Mouse (Mus musculus): Measurements from ENCODE around the gene Efna4. TPM values are rescaled to one million over a fixed set of nuclear protein-coding genes. Genes with fewer than 3 reads are reported as not detected.

Efna4 gene
- total RNA-seq, 2 experiments from 2014 or later, result 3.1 to 3.7 TPM

DNA sequence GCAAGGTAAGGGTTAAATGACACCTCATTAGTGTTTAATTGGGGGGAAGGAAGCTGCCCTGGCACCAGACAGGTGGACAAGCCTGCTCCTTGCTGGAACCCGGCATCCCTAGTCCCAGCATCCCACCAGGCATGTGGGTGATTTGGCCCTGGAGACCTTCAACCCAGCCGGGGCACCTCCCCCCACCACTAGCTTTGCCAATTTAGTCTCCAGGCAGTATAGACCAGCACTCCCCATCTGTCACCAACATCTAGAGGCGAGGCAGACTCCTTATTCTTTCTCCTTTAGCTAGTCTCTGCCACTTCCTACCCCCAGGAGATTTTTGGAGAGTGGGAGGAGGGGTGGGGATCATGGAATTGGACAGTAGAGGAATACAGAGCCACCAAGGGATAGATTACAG is 7.5 kb downstream of the Efna4 start:
- DNase-seq, result no peak

DNA sequence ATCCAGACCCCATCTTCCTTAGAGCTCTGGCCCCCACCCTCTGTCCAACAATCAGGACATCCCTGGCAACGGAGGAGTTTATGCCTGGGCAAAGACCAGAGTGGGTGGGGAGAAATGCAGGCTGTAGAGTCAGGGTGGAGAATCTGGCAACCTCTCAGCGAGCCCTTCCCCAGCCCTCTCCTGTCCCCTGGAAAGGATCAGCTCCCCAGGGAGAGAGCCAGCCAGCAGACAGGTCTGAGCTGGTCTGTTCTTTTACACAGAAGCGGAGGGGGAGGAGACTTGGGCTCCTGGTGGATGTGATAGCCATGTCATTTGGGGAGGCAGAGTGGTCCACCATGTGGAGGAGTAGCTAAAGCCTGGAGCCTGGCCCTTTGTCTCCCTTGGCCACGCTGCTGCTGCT is 9.2 kb downstream of the Efna4 start:
- no peak for DNase-seq

DNA sequence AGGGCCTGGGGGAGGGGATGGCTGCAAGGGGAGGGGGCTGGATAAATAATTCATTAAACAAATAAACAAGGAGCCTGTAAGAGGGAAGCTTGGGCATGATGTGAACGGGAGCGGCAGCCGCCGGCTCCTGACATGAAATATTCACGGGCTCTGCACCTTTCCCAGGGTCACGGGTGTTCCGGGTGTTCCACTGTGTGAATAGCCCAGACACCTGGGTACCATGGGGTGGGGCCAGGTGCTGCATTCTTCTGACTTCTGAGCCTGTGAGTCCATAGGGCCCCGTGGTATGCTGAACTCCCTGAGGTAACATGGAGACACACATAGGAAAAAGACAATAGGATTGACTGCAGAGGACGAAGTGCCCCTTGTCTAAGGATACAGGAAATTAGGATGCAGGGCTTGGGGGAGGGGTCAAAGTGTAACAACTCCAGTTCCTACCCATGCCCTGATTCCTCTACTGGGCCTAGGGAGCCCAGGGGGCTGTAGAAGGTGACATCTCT is 10.4 kb downstream of the Efna4 start:
- DNase-seq, result no peak

DNA sequence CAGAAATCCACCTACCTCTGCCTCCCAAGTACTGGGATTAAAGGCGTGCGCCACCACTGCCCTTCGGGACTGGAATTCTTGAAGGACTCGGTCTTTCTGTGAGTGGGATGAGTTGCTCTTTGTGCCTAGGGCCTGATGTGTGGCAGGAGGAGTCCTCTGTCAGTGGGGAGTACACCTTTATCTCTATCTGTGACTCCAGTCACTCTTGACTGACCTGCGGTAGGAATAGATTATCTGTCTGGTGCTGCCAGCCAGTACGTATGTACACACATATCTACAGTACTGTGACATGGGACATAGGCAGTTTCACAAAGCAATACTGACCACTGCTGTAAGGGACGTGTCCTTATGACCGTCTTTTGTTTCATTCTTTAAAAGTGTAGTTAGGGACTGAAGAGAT is 11.9 kb downstream of the Efna4 start:
- DNase-seq, result no peak

DNA sequence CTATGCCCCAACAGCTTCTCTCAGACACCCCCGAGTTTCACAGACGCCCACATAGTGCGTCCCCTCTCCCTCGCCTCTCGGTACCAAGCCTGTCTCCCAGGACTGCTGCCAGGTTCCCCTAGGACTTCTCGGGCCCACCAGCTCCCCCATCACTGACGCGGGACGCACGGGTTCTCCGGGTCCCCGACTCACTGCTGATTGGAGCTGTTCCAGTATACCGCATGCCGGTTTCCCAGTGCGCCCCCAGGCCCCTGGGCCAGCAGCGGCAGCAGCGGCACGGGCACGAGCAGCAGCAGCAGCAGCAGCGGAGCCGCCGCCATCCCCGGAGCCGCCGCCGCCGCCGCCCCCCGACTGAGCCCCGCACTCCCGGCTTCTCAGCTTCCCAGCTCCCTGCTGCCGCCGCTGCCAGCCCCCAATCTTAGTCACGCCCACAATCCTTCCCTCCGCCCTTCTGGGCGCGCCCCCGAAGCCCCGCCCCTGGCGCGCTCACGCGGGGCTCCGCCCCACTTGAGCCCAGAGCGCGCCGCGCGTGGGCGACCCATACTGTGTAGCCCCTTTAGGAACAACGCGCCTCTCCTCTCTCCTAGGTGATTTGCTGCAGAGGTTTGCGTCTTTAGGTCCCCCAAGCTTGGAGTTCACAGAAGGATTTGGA is 15.2 kb downstream of the Efna4 start, which contains the start of gene Efna3:
Gene Efna3 (minus strand): TSS at position 452 of the 652 bp plus-strand sequence.
- peak; percentile 77 for DNase-seq

DNA sequence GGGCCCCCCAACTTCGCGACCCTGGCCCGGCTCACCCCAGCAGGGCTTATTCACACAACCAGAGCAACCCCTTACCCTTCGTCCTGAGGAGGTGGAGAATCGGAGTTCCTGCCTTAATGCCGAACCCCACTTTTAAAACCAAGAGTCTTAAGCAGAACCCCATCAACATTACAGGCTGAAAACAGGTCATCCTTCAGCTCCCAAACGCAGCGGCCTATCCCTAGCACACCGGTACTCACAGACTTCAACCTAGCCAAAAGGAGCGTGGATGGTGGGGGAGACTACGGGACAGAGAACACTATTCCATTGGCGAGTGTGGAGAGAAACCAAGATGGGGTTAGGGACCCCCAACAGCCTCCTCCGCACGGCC is 15.7 kb downstream of the Efna4 start:
- no peak for DNase-seq

DNA sequence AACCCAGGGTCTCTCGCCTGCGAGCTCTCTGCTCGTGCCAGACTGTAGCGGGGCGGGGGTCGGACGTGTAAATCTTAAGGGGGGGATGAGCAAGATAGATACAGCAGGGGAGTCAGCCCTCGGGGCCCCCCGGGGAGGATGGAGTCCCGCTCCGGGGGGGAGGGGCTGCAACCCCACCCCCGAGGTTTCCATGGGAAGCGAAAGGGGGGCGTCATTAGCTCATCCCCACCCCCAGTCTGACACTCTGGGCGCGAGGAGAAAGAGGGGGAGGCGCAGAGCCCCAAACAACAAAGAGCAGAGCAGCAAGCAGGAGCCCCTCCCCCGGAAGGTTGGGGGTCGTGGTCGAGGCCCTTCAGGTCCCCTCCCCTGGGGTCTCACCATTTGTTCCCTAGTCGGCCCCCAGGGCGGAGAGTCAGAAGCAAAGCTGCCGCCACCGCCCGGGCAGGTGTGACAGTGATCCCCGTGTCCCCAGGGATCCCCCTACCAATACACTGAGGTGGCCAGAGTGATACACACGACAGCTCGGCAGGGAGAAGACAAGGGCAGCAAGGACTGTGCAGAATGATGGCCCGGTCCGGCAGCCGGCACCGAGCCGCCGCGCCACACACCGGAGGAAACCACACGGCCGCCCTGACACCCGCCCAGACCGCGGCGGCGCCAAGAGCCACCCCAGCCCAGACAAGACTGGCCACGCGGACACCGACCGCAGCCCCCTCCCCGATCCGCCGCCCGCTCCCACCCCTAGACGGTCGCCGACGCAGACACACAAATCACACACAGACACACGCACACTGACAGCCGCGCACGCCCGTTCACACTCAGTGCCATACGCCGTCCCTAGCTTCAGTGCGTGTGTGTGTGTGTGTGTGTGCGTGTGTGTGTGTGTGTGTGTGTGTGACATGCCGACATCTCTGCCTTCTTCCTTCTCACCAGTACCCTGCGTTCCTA is 16.4 kb downstream of the Efna4 start:
- DNase-seq, result peak; percentile 22

DNA sequence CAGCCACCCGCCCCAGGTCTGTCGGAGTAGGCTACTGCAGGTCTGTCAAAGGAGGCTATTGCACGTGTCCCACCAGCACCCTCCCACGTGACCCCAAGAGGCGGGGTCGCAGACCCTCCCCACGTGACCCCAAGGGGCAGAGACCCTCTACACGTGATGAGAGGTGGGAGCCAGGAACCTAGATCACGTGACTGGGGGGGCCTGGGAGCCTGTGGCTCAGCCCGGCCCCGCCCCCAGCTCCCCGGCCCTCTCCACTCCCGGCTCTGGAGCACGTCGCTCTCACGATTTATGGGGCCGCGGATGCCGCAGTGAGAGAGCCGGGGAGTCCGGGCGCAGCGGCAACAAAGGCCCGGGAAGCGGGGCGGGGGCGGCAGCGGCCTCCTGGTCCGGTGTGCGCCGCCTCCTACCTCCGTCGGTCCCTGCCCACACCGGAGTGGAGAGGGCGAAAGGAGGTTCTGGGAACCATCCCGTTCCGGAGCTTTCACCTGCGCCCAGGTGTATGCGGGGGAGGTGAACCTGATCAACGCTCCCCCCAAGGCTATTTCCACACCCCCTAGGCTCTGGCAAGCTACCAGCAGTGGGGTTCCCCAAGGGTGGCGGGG is 17.1 kb downstream of the Efna4 start:
- DNase-seq, result peak; percentile 28

DNA sequence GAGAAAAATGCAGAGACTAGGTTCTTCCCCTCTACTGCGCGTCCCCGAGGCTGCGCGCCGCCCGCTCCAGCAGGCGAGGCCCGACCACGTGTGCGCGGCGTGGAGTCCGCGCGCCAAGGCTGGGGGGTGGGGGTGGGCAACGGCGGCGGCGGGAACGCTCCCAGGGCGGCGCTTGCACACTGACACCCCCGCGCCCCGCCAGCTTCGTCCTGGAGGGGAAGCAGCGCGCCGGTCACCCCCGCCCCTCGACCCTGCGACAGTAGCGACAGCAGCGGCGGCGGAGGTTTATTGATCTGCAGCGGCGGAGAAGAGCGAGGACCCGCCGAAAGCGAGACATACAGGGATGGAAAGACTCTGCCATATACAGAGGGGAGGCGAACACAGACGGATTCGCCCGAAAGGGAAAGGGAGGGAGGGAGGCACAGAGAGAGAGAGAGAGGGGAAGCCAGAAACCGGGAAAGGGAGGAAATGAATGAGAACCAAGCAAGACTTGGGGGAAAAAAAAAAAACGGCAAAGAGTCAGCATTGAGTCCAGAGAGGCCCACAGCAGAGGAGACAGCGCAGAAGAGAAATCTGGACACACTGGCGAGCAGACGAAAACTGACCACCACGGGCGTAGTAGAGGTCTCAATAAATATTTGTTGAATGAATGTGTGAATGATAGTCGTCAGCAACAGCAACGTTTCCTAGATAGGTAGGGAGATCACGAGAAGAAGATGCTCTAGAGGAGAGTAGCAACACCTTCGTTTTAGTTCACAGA is 18.1 kb downstream of the Efna4 start:
- peak; percentile 22 for DNase-seq

DNA sequence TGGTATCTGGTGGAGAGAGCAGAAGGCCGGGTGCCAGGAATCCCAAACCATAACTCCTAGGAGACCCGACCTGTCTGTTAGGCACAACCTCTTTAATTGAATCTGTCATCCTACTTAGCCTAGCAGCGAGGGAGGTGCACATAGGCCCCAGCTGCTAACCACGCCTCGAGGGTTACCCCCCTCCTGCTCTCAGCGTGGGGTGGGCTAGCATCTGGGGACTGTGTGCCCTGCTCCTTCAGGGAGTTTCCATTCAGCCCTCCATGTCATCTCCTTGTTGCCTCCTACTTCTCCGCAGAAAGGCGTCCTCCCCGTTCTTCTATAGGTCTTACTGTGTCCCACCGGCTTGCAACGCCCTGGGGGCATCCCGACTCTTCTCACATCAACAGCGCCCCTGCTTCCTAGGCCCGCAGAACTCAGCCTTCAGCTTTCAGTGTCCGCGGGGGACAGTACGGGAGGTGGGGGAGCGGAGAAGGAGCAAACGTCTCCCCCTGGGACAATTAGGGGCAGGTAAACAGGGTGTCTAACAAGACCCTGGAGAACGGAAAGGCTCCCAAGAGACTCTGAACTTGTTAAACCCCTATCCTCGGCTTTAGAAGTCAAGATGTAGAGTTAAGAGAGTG is 18.7 kb downstream of the Efna4 start:
- DNase-seq, result no peak

DNA sequence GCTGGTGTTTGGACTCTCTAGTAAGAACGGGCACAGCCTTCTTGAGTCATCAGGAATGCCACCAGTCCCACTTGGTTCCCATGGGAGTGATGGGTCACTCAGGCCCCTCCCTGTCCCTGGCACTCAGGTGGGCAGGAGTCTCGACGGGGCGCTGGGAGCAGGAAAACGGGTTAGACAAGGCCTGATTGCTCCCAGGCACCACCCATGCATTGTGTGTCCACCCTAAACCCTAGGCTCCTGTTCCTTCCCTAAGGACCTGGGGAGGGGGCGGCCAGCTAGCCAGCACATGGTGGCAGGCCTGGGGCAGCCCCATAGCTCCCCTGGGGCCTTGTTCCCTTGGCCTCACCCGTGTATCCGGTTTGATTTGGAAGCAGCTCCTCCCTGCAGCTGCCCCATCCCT is 19.5 kb downstream of the Efna4 start:
- no peak for DNase-seq

DNA sequence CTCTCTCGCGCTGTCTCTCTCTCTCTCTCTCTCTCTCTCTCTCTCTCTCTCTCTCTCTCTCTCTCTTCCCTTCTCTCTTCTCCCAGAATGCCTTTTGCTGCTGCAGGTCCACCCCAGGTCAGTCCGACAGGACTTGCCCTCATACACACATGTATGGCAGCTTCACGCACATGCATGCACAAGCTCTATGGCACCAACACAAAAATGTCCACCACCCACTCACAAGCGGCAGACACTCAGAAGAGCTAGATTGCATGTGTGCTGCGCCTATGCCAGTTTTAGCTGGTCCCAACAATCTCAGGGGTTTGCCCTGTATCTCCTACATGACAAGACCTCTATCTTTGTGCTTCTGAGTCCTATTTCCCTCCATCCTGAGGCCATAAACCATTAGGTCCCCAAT is 20.6 kb downstream of the Efna4 start:
- DNase-seq, result no peak

DNA sequence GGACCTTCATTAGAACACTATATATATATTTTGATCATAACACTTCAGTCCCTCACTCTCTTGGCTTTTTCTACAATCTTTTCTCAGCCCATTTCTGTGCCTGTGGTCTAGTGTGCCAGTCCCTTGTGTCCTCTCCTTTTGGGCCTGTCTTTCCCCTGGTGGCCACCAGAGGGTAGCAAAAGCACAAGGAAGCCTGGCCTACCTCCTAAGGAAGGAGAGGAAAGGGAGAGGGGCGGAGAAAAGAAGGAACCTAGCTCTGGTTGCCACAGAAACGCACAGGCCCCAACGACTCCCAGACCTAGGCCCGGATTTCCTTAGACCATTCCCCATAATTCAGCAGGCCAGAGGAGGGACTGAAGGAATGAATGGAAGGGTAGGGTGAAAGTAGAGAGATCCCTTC is 21.0 kb downstream of the Efna4 start:
- peak; percentile 91 for DNase-seq

DNA sequence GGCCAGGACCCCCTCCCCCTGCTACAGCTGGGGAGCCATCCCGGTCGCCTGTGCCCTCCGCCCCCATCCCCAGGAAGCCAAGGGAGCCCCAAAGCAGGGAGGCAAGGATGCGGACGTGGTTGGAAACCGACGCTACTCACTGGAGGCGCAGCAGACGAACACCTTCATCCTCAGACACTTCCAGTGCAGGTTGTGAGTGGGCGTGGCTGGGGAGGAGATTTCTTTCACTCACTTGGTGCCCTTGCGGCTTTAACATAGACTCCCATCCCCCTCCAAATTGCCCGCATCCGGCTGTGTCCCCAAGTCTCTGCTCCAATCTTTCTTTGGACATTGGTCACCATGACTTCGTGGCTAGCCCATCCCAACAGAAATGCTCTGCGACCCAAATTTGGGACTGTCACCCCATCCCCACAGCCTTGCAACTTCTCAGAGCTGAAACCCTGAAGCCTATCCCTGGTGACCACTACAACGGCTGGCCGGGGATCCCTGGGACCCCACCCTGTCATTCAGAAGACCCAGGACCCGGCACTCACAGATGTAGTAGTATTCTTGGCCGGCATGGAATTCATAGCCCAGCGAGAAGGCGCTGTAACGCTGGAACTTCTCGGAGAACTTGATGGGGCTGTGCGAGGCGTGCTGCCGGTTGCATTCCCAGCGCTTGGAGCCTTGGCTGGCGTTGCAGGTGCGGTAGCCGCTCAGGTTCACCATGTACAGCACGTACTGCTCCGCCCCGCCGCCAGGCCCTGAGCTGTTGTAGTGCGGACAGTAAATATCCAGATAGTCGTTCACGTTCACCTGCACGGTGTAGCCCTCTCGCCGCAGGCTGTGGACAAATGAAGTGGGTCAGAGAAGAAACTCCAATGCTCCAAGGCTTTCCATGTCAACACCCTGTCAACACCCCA is 21.6 kb downstream of the Efna4 start:
- no peak for DNase-seq

DNA sequence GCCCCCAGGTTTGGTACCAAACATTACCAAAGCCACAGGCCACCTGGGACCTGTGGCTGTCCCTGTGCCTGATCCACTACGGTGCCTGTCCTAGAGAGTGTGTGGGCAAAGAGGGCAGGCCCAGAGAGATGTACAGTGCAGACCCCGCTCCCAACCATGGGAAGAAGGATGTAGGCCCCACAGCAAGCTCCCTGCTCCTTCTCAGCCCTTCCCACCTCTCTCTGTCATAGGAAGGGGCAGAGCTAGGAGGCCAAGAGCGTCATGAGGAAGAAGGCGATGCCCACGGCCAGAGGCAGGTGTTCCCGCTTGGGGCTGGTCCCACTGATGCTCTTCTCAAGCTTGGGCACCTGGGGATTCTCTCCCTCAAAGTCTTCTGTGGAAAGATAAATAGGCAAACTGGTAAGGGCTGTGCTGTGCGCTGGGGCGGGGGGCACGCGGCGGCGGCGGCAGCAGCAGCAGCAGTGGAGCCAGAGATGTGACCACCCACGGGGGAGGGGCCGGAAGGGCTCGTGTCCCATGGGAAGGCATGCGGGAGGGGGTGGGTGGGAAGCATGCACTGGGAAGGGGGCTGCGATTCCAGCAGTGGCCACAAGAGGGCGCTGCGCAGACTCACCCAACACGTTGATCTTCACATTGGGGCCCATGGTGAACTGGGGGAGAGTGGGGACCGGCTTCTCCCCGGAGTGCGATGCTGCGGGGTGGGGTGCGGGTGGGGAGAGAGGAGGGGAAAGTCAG is 22.5 kb downstream of the Efna4 start:
- DNase-seq, result peak; percentile 92

DNA sequence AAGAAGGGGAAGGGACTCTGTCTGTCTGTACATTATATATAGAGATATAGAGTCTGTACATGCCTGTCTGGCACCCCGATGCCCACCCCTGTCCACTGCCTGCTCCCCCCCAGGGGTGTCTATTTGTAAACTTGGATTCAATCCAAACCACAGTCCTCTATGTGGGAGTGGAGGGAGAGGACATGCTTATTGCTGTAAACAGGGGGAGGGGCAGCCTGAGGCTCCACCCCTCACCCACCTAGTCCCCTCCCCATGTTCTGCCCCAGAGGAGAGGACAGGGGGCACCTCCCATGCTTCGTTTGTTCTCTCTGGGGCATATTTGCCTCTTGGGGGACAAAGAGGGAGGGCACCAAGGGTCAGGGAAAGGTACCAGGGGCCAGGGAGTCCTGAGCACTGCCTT is 23.0 kb downstream of the Efna4 start:
- DNase-seq, result no peak

DNA sequence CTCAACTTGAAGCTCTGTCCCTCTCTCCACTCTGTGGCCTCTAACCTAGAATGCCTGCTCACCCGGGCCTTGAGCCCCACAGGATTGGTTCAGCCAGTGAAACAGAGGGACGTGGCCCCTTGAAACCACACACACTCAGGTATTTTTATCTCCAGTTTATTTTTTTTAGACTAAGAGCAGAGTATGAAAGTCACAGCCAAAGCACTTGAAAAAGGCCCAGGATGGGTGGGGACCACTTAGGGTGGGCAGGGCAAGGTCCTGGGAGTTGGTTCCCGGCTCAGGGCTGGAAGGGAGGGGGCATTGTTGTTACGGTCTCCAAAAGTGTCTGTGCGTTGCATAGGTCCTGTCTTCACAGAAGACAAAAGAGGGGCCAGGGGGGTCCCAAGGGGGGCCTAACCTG is 23.5 kb downstream of the Efna4 start:
- DNase-seq, result no peak

DNA sequence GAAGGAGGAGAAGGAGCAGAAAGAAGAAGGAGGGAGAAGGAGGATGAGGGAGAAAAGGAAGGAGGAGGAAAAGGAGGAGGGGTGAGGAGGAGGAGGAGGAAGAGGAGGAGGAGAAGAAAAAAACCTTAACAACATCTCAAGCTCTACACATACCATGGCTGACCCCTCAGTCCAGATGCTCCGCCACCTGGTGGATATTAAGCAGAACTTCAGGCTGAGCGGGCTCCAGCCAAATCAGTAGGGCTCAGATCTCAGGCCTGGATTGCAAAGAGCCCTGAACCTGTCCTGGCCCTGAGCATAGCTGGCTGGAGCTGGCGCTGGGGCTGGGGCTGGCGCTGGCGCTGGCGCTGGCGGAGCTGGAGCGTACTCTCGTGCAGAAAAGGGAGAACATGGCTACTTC is 29.7 kb downstream of the Efna4 start:
- peak; percentile 79 for DNase-seq

DNA sequence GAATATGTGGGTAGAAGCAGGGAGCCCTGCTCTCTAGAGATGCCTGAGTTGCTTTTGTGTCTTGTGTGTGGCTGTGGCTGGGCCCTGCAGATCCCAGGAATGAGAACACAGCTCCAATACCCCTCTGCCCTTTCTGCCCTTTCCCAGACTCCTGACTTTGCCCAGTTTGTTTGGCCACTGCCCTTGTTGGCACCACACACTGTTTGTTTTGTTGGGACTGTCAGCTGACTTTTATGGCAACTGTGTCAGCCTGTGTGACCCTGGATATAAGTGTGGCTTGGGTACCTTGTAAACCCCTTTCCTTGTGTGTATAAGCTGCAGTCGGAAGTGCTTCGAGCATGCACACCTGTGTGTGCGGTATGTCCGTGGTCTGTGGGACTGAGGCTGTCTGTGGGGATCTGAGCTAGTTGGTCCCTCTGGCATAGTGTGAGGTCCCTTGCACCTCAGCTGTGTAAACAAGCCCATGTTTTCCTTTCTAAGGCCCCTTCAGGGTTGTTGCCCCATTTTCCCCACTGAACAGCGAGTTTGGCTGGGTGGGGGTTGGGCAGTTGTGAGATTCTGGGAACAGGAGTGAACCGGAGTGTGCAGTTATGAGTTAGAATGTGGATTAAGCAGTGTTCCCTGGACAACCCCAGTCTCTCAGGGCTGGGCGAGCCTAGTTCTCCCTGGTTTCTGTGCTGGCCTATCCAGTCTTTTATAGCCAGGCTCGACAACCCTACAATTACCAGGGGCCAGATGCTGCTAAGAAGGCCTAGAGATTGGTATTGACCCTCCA is 32.1 kb downstream of the Efna4 start:
- DNase-seq, result no peak
